Mouse (Mus musculus) midbrain, embryonic 14.5 days (tissue): ENCODE results near the gene Ccdc62. TPM values are rescaled to one million over a fixed set of nuclear protein-coding genes. Genes with fewer than 3 reads are reported as not detected.

Experiments
- ATAC-seq: fragments of 200-750 bp; cut with Nextera tagmentation; 2 replicates; pipeline ENCODE4 v1.8.0; 2017; ENCODE audit warnings: moderate number of reproducible peaks, moderate library complexity; ENCODE audit not compliant: low FRiP score, low TSS enrichment
- DNase-seq: peaks from one replicate; pipeline ENCODE4 v3.0.0-alpha.2; 2015
- H3K27ac ChIP-seq: fragments of 300-500 bp; sonication (generic); replicated peaks from 2 replicates; pipeline ENCODE4 v1.5.1; 2014; ENCODE audit warnings: mild to moderate bottlenecking, low read depth, low read length, moderate library complexity
- H3K27me3 ChIP-seq: fragments of 300-500 bp; sonication (generic); 2 replicates; pipeline ENCODE4 v1.6.1; 2014; ENCODE audit warnings: low read length, control low read depth, mixed read lengths; ENCODE audit not compliant: control insufficient read depth, insufficient read depth
- H3K36me3 ChIP-seq: fragments of 300-500 bp; sonication (generic); 2 replicates; pipeline ENCODE4 v1.6.1; 2014; ENCODE audit warnings: low read length, control low read depth; ENCODE audit not compliant: control insufficient read depth, insufficient read depth
- H3K4me1 ChIP-seq: fragments of 300-500 bp; sonication (generic); 2 replicates; pipeline ENCODE4 v1.6.1; 2014; ENCODE audit warnings: mild to moderate bottlenecking, antibody characterized with exemption, low read length, control low read depth; ENCODE audit not compliant: control insufficient read depth, insufficient read depth
- H3K4me2 ChIP-seq: fragments of 300-500 bp; sonication (generic); 2 replicates; pipeline ENCODE4 v1.6.1; 2014; ENCODE audit warnings: mild to moderate bottlenecking, low read length, moderate library complexity
- H3K4me3 ChIP-seq: fragments of 300-500 bp; sonication (generic); replicated peaks from 2 replicates; pipeline ENCODE4 v1.5.1; 2014; ENCODE audit warnings: low read depth, low read length
- H3K9ac ChIP-seq: fragments of 300-500 bp; sonication (generic); replicated peaks from 2 replicates; pipeline ENCODE4 v1.6.1; 2014; ENCODE audit warnings: mild to moderate bottlenecking, low read length, moderate library complexity
- H3K9me3 ChIP-seq: fragments of 300-500 bp; sonication (generic); 2 replicates; pipeline ENCODE4 v1.6.1; 2016; ENCODE audit warnings: low read length, control low read depth, mixed read lengths; ENCODE audit not compliant: control insufficient read depth
- WGBS: fragments of 180-500 bp; shearing (Covaris S2); extraction: QIAGEN DNeasy Blood & Tissue Kit; methylation state at CpG from one replicate; pipeline ENCODE4 v1.1.7; 2014; 5-methylcytosine and 5-hydroxymethylcytosine counted together
- polyA plus RNA-seq: library from polyadenylated mRNA; unstranded; fragments of >200 nt; fragmentation: Nextera tagmentation; extraction: Ambion mirVana; gene quantifications from 2 replicates; pipeline ENCODE4 v1.2.1, GENCODE M21; 2014

Gene Ccdc62
- polyA plus RNA-seq, 1 experiment from 2014 or later, result 4.3 TPM

- Histone ChIP-seq H3K27me3 (no peaks in the 10 kb centered on the region), H3K4me2 (no peak overlapping the region), H3K4me1 (peaks cover 7% of the 10 kb centered on the region; the same call in 1 of the 2 replicates), H3K9me3 (no peaks in the 10 kb centered on the region), H3K27ac (no peak overlapping the region), H3K9ac (no peak overlapping the region), H3K4me3 (no peak overlapping the region), H3K36me3 (no peaks in the 10 kb centered on the region)
- DNase-seq, result no peak
- no peak for ATAC-seq
- 84% methylated on average over 4 of the region's 4 CpGs for WGBS
Observed at GRCm38 (mm10) chr5:123987511-123987910, 57.0 kb downstream of the Ccdc62 start.

- ATAC-seq (no peak), DNase-seq (peak; percentile 55)
- Histone ChIP-seq H3K4me3 (no peak overlapping the region), H3K4me1 (peaks cover 7% of the 10 kb centered on the region; the same call in 1 of the 2 replicates), H3K27me3 (no peaks in the 10 kb centered on the region), H3K9me3 (no peaks in the 10 kb centered on the region), H3K27ac (no peak overlapping the region), H3K4me2 (no peak overlapping the region), H3K36me3 (no peaks in the 10 kb centered on the region), H3K9ac (no peak overlapping the region; the same call in 1 of the 2 replicates)
- WGBS, result 52% methylated on average over 20 of the region's 20 CpGs
Observed at GRCm38 (mm10) chr5:123989941-123990885, 59.7 kb downstream of the Ccdc62 start.

GRCm38 (mm10) chr5:123991321-123991720 is 60.8 kb downstream of the Ccdc62 start:
- WGBS, result 84% methylated on average over 6 of the region's 6 CpGs
- ATAC-seq, result no peak

GRCm38 (mm10) chr5:123992193-123992637 is 61.7 kb downstream of the Ccdc62 start:
- peaks cover 7% of the 10 kb centered on the region; the same call in 1 of the 2 replicates for H3K4me1 ChIP-seq
- H3K27me3 ChIP-seq, result no peaks in the 10 kb centered on the region
- no peaks in the 10 kb centered on the region for H3K36me3 ChIP-seq
- WGBS, result 82% methylated on average over 10 of the region's 10 CpGs
- no peak overlapping the region for H3K27ac ChIP-seq
- H3K4me2 ChIP-seq, result no peak overlapping the region
- ATAC-seq, result no peak
- H3K9me3 ChIP-seq, result no peaks in the 10 kb centered on the region
- DNase-seq, result no peak
- no peak overlapping the region for H3K4me3 ChIP-seq
- H3K9ac ChIP-seq, result no peak overlapping the region

More at GRCm38 (mm10) chr5:123991321-123991720, 60.8 kb downstream of the Ccdc62 start:
- H3K9me3 ChIP-seq, result no peaks in the 10 kb centered on the region
- no peak overlapping the region for H3K9ac ChIP-seq
- H3K4me1 ChIP-seq, result peaks cover 7% of the 10 kb centered on the region; the same call in 1 of the 2 replicates
- no peaks in the 10 kb centered on the region for H3K27me3 ChIP-seq
- H3K36me3 ChIP-seq, result no peaks in the 10 kb centered on the region
- no peak for DNase-seq
- H3K4me2 ChIP-seq, result no peak overlapping the region
- H3K27ac ChIP-seq, result no peak overlapping the region
- H3K4me3 ChIP-seq, result no peak overlapping the region

- Histone ChIP-seq H3K4me2 (no peak overlapping the region), H3K27me3 (no peaks in the 10 kb centered on the region), H3K9me3 (no peaks in the 10 kb centered on the region), H3K36me3 (no peaks in the 10 kb centered on the region), H3K9ac (no peak overlapping the region), H3K4me3 (no peak overlapping the region), H3K4me1 (peaks cover 7% of the 10 kb centered on the region; the same call in 1 of the 2 replicates), H3K27ac (no peak overlapping the region)
- 33% methylated on average over 5 of the region's 5 CpGs for WGBS
- no peak for ATAC-seq
- peak; percentile 87 for DNase-seq
Observed at GRCm38 (mm10) chr5:123992794-123993193, 62.3 kb downstream of the Ccdc62 start.

GRCm38 (mm10) chr5:123993263-123994036 is 63.0 kb downstream of the Ccdc62 start:
- Histone ChIP-seq H3K27me3 (no peaks in the 10 kb centered on the region), H3K27ac (peak overlapping the region; percentile 67), H3K4me1 (peaks cover 7% of the 10 kb centered on the region; the same call in 1 of the 2 replicates), H3K4me2 (no peak overlapping the region), H3K36me3 (no peaks in the 10 kb centered on the region), H3K9ac (no peak overlapping the region), H3K9me3 (no peaks in the 10 kb centered on the region), H3K4me3 (no peak overlapping the region)
- DNase-seq, result peak; percentile 75
- peak; percentile 70; the same call in 1 of the 2 replicates for ATAC-seq
- WGBS, result 64% methylated on average over 7 of the region's 7 CpGs

GRCm38 (mm10) chr5:123994468-123994867 is 64.0 kb downstream of the Ccdc62 start:
- Histone ChIP-seq H3K27me3 (no peaks in the 10 kb centered on the region), H3K9ac (no peak overlapping the region), H3K27ac (no peak overlapping the region), H3K36me3 (0 out of 2 replicates have a peak, but pooled peaks cover 2% of the 10 kb centered on the region), H3K9me3 (no peaks in the 10 kb centered on the region), H3K4me2 (no peak overlapping the region), H3K4me1 (peaks cover 5% of the 10 kb centered on the region; the same call in 1 of the 2 replicates), H3K4me3 (no peak overlapping the region)
- no peak for ATAC-seq
- DNase-seq, result no peak
- WGBS, result 97% methylated on average over 7 of the region's 7 CpGs

- ATAC-seq, result no peak
Observed at GRCm38 (mm10) chr5:123995388-123995787, 64.9 kb downstream of the Ccdc62 start.

More at GRCm38 (mm10) chr5:123995388-123995787, 64.9 kb downstream of the Ccdc62 start:
- Histone ChIP-seq H3K9ac (no peak overlapping the region), H3K4me3 (no peak overlapping the region), H3K27ac (no peak overlapping the region), H3K9me3 (no peaks in the 10 kb centered on the region), H3K4me2 (no peak overlapping the region), H3K4me1 (no peaks in the 10 kb centered on the region), H3K36me3 (0 out of 2 replicates have a peak, but pooled peaks cover 4% of the 10 kb centered on the region), H3K27me3 (no peaks in the 10 kb centered on the region)
- 79% methylated on average over 6 of the region's 6 CpGs for WGBS
- DNase-seq, result no peak
